In the genomic region with DNA sequence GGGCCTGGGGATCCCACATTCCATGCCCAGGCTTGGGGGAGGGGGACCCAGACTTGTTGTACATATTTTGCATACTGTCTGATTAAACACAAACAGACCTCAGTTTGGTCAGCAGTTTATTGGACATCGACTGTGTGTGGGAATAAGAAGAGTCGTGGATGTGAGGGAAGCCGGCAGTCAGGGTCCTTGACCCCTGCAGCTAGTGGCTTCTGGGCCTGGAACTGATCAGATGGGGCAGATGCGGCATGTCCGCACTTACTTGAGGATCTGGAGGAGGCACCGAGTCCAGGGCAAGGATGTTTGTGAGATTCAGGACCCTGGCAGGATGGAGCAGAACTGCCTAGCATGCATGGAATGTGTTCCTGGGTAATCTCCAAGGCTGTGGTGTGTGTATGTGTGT, we compare ENCODE assay signal across 9 mouse cellular contexts. TPM values are rescaled to one million over a fixed set of nuclear protein-coding genes. Genes with fewer than 3 reads are reported as not detected.
DNase-seq lines count a peak whose midpoint lies in the region; ATAC-seq lines count a peak whose summit lies in the region.
"Had no signal": no experiment of that assay in that cellular context is flagged by ENCODE, and none has a peak within 500 bp of the region (broad histone marks: within the 10 kb centered on the region; RNA-seq: fewer than 3 reads in every experiment).

No protein-coding gene starts in this region.

- peaks cover 50% of the 10 kb centered on the region for H3K4me1 ChIP-seq in kidney, embryonic 15.5 days
- H3K4me1 ChIP-seq in embryonic facial prominence, embryonic 14.5 days (ENCODE audit: control insufficient read depth, insufficient read depth, low read length) = peaks cover 49% of the 10 kb centered on the region
- peaks cover 28% of the 10 kb centered on the region for H3K4me1 ChIP-seq in intestine, embryonic 15.5 days (replicated peaks)
- H3K4me1 ChIP-seq in neural tube, embryonic 12.5 days = peaks cover 59% of the 10 kb centered on the region

- no peaks in the 10 kb centered on the region for H3K9me3 ChIP-seq in kidney, embryonic 15.5 days (replicated peaks)
- no peaks in the 10 kb centered on the region for H3K9me3 ChIP-seq in embryonic facial prominence, embryonic 14.5 days (ENCODE audit: control insufficient read depth, low read length)
- no peaks in the 10 kb centered on the region for H3K9me3 ChIP-seq in intestine, embryonic 15.5 days
- H3K9me3 ChIP-seq in neural tube, embryonic 12.5 days = no peaks in the 10 kb centered on the region

- H3K9ac ChIP-seq in kidney, embryonic 15.5 days = no peak overlapping the region
- H3K9ac ChIP-seq in embryonic facial prominence, embryonic 14.5 days (ENCODE audit: low read depth, low read length) = no peak overlapping the region; the same call in 1 of the 2 replicates
- no peak overlapping the region for H3K9ac ChIP-seq in intestine, embryonic 15.5 days
- H3K9ac ChIP-seq in neural tube, embryonic 12.5 days = no peak overlapping the region

- DNase-seq in kidney, postnatal 10 days = no peak
- no peak for DNase-seq in embryonic facial prominence, embryonic 14.5 days (ENCODE audit: low spot score)
- no peak for DNase-seq in frontal cortex, postnatal 25 days (ENCODE audit: low spot score in 2 of 2)
- no peak for DNase-seq in gastrocnemius, postnatal 25 days
- no peak for DNase-seq in ovary, postnatal 14 days (ENCODE audit: low spot score)
- DNase-seq: kidney, postnatal 4 days had no signal

- H3K36me3 ChIP-seq in kidney, embryonic 15.5 days = peaks cover 49% of the 10 kb centered on the region
- H3K36me3 ChIP-seq in embryonic facial prominence, embryonic 14.5 days (ENCODE audit: control insufficient read depth, insufficient read depth, low read length) = peaks cover 47% of the 10 kb centered on the region
- peaks cover 26% of the 10 kb centered on the region for H3K36me3 ChIP-seq in intestine, embryonic 15.5 days
- peaks cover 45% of the 10 kb centered on the region for H3K36me3 ChIP-seq in neural tube, embryonic 12.5 days

- H3K4me3 ChIP-seq in kidney, embryonic 15.5 days (replicated peaks) = no peak overlapping the region
- no peak overlapping the region for H3K4me3 ChIP-seq in embryonic facial prominence, embryonic 14.5 days (ENCODE audit: low read depth, low read length)
- H3K4me3 ChIP-seq in intestine, embryonic 15.5 days (replicated peaks) = no peak overlapping the region
- H3K4me3 ChIP-seq in neural tube, embryonic 12.5 days = no peak overlapping the region

- 50% methylated on average over 6 of the region's 6 CpGs for WGBS in kidney, embryonic 15.5 days
- WGBS in embryonic facial prominence, embryonic 14.5 days = 17% methylated on average over 6 of the region's 6 CpGs
- 29% methylated on average over 6 of the region's 6 CpGs for WGBS in intestine, embryonic 15.5 days
- WGBS in neural tube, embryonic 12.5 days = 62% methylated on average over 6 of the region's 6 CpGs

- 0 out of 2 replicates have a peak overlapping the region, but pooled peaks have one; percentile 1 for H3K27ac ChIP-seq in kidney, embryonic 15.5 days
- peak overlapping the region; percentile 80 for H3K27ac ChIP-seq in embryonic facial prominence, embryonic 14.5 days (replicated peaks; ENCODE audit: low read depth, low read length)
- H3K27ac ChIP-seq in intestine, embryonic 15.5 days = 0 out of 2 replicates have a peak overlapping the region, but pooled peaks have one; percentile 59
- 0 out of 2 replicates have a peak overlapping the region, but pooled peaks have one; percentile 2 for H3K27ac ChIP-seq in neural tube, embryonic 12.5 days

- no peaks in the 10 kb centered on the region for H3K27me3 ChIP-seq in kidney, embryonic 15.5 days
- no peaks in the 10 kb centered on the region for H3K27me3 ChIP-seq in embryonic facial prominence, embryonic 14.5 days (replicated peaks; ENCODE audit: control insufficient read depth, insufficient read depth, low read length)
- H3K27me3 ChIP-seq in intestine, embryonic 15.5 days (replicated peaks) = no peaks in the 10 kb centered on the region
- no peaks in the 10 kb centered on the region for H3K27me3 ChIP-seq in neural tube, embryonic 12.5 days (replicated peaks)

- H3K4me2 ChIP-seq in kidney, embryonic 15.5 days = no peak overlapping the region
- H3K4me2 ChIP-seq in embryonic facial prominence, embryonic 14.5 days (ENCODE audit: low read depth, low read length) = peak overlapping the region; percentile 13; the same call in 1 of the 2 replicates
- H3K4me2 ChIP-seq in intestine, embryonic 15.5 days (replicated peaks) = no peak overlapping the region
- H3K4me2 ChIP-seq in neural tube, embryonic 12.5 days (replicated peaks) = no peak overlapping the region

- no peak for ATAC-seq in kidney, embryonic 15.5 days (replicated peaks; ENCODE audit: low FRiP score)
- ATAC-seq in embryonic facial prominence, embryonic 14.5 days (ENCODE audit: low read depth) = no peak
- no peak for ATAC-seq in intestine, embryonic 15.5 days
- no peak for ATAC-seq in neural tube, embryonic 12.5 days (ENCODE audit: low FRiP score, low read depth)

RNA-seq across cellular contexts. Expression of gene Src, which starts 53.5 kb away (rescaled TPM):
- polyA plus RNA-seq in kidney, embryonic 15.5 days (2015; fragmentation: Nextera tagmentation; extraction: Ambion mirVana) = 17.6 and 18.2 TPM in 2 replicates
- 12.6 and 16.2 TPM in 2 replicates for polyA plus RNA-seq in embryonic facial prominence, embryonic 14.5 days (2014; fragmentation: Nextera tagmentation; extraction: Ambion mirVana)
- polyA plus RNA-seq in intestine, embryonic 15.5 days (2015; fragmentation: Nextera tagmentation; extraction: Ambion mirVana) = 18.1 and 19.4 TPM in 2 replicates
- 34.2 and 38.1 TPM in 2 replicates for polyA plus RNA-seq in neural tube, embryonic 12.5 days (2016; fragmentation: Nextera tagmentation; extraction: Ambion mirVana)
- total RNA-seq in gastrocnemius, postnatal 25 days (2021) = 1 to 10 TPM; 3.1 to 3.6 TPM

Comparison
In these comparisons a context has a peak if more than half of its experiments do, and no peak if none do; other contexts are left out.
1. H3K27ac ChIP-seq: peak in every context shown above with its lines; median percentile 80 in embryonic facial prominence, embryonic 14.5 days; 59 in intestine, embryonic 15.5 days; 2 in neural tube, embryonic 12.5 days; 1 in kidney, embryonic 15.5 days.